Mouse (Mus musculus) CD8-positive naive resting alpha-beta T cell, adult 57 days (primary cell): ENCODE data around the gene Zmynd19. TPM values are rescaled to one million over a fixed set of nuclear protein-coding genes. Genes with fewer than 3 reads are reported as not detected.

Experiments used
- total RNA-seq: library from RNA; stranded (reverse); gene quantifications from one replicate; pipeline ENCODE4 v1.2.4, GENCODE M21; 2023

The Zmynd19 gene
- 18.7 TPM for total RNA-seq

DNA sequence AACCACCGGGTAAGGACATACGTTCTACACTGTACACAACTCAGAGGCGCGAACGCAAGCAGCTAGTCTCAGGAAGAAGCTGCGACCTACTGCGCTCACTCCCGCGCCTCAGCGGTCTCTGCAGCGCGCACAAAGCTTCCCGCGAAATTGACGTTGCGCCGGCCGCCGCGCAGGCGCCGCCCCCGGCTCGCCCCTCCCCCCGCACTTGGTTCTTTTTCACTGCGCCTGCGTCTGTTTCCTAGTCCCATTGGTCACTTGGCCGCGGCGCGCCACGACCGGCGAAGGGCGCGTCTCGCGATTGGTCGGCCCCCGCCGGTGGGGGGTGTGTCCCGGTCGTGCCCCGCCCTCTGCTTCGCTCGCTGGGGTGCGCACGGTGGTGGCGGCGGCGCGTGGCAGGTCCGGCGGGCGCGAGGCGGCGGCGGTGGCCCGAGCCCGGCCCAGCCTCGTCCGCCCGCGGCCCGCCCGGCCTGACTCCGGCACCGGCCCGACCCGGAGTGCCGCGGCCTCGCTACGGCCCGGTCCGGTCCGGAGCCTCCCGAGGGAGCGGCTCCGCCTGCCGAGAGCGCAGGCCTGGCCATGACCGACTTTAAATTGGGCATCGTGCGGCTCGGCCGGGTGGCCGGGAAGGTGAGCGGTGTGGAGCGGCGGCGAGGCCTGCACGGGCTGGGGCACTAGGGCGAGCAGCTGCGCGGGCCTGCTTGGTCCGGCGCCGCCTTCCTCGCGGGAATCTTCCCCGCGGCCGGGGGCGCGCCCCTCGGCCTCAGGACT, at the start of gene Zmynd19:
Gene Zmynd19, plus strand, starts transcription at position 372 of the 768 bp plus-strand sequence.

GRCm38 (mm10) chr2:24918930-24919838, 30.4 kb upstream of the Zmynd19 start, which contains the start of gene Ehmt1:
Ehmt1 (minus strand) TSS chr2:24919614.

DNA sequence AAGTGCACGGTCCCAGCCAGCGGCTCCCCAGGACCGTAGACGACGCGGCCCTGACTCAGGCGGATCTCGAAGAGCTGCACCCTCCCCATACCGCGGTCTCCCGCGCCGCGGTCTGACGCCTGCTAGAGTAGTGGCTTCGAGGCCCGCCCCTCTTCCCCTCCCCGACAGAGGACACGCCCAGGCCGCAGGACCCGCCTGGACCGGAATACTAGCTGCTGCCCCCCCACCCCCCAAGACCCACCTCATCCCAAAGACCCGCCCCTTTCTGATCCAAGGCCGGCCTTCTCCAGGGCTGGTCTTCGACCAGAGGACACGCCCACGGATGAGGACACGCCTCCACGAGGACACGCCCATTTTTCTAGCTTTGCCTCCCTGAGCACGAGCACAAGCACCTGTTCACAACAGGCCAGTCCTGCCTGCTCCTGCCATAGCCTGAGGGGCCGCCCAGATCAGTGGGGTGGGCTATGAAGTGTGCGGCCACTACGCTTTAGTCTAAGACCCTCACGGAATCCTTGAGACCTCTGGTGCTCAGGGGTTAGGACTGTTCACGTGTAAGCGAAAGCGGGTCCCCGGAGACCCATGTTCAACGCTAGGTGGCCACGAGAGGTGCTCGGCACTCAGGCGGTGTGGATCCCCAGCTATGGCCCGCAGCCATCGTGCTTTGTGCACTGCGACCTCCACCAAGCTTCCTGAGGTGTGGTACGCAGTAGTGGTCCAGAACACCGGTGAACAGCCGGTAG, 14.4 kb upstream of the Zmynd19 start, which contains the start of gene Arrdc1:
Gene Arrdc1, minus strand, starts transcription at position 196 of the 740 bp plus-strand sequence.

DNA sequence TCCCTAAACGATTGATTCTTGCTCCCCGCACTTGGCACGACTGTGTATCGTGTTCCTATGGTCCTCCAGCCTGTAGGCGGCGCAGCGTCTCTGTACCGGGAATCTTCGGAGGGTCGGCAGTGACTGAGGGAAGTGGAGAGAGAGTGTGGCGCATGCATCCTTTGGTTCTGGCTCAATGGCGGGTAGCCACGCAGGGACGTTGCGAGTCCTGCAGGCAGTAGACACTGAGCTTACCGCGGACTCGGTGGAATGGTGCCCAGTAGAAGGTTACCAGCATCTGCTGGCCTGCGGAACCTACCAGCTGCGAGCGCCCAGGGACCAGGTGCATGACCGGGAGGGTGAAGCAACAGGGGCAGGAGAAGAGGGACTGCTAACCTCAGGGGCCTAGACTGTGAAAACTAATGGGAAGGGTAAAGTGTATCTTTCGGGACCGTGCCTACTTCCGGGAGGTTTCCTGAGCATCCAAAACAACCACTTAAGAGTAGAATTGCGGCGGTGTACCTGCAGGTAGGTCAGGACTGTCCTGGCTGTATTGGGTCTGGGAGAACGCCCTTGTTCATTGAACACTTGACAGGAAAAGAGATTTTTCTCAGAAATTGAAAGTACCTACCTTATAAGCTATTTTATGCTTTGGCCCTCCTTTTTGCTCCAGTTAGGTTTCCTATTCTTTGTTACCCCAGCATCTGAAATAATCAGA, 12.9 kb downstream of the Zmynd19 start, which contains the start of gene Dph7:
Gene Dph7, plus strand, starts transcription at position 97 of the 697 bp plus-strand sequence.

DNA sequence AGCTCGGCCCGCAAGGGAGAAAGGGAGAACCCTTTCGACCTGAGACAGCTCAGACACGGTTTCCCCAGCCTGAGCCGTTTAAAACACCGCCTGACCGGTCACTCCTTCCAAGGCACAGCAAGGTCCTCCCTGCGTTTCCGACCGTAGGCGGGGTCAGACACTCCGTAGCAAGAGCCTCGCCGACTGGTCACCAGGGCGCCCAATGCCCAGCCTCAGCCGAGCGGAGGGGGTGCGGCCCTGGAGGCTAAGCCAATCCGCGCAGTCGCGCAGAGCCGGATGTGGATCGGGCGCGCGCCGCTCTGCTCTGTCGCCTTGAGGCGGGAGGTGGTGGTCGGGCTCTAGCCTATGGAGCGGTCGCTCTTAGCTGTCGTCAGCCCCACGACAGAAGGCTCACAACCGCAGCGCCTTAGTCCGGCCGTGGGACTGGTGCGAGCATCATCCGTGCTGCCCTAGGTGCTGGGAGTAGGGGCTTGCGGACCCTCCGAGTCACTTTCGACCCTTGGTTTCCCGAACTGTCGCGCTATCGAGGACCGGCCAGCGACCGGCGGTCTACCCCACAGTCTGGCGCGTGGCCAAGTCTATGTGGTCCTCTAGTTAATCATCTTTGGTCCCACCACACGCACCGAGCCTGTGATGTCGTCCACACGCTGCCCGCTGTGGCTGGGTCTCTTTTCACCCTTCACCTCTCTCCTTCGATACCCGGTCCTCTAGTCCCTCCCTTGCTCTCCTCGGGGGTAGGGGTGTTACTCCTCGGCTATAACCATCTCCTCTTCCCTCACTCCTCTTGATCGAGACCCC, 25.5 kb downstream of the Zmynd19 start, which contains the start of gene Mrpl41:
Gene Mrpl41, minus strand, starts transcription at position 193 of the 798 bp plus-strand sequence.

GRCm38 (mm10) chr2:24975704-24976297, 26.2 kb downstream of the Zmynd19 start, which contains the start of gene Pnpla7:
Pnpla7 (plus strand) TSS chr2:24976033.

Other genes starting within 250 kb of the Zmynd19 start
- gene Cacna1b, start 186.6 kb upstream of the Zmynd19 start, total RNA-seq: 0.24 TPM
- 114 TPM for gene Ehmt1, start 30.2 kb upstream of the Zmynd19 start, total RNA-seq
- gene Arrdc1, start 14.5 kb upstream of the Zmynd19 start, total RNA-seq: 137 TPM
- gene Dph7, start 12.6 kb downstream of the Zmynd19 start, total RNA-seq: 21.8 TPM
- 25.1 TPM for gene Mrpl41, start 25.3 kb downstream of the Zmynd19 start, total RNA-seq
- gene Pnpla7, start 26.2 kb downstream of the Zmynd19 start, total RNA-seq: 159 TPM
- 22.7 TPM for gene Nsmf, start 104.6 kb downstream of the Zmynd19 start, total RNA-seq
- gene Entpd8, start 130.5 kb downstream of the Zmynd19 start, total RNA-seq: not detected
- not detected for gene Noxa1, start 145.4 kb downstream of the Zmynd19 start, total RNA-seq
- gene Nrarp, start 231.0 kb downstream of the Zmynd19 start, total RNA-seq: 3.3 TPM
- gene Tor4a, start 247.1 kb downstream of the Zmynd19 start, total RNA-seq: 25.9 TPM